7 mouse cellular contexts compared by ENCODE assay signal in the genomic region with DNA sequence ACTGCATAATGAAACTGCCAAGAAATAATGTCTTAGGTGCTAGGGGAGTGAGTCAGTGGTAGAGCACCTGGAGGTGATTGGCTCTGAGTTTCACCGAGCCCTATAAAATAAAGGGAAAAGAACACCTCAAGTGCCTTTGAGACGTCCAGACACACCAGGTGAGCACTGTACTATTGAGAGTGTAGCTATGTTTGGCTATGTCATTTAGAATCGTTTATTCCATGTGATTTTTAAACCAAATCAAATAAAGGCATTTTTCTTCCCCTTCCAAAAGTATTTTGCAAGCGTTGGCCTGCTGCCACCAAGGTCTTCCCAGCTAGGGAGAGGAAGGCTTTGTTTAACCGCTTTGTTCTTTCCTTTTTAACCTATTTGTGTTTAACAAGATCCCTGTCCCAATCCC. TPM values are rescaled to one million over a fixed set of nuclear protein-coding genes. Genes with fewer than 3 reads are reported as not detected.
DNase-seq lines count a peak whose midpoint lies in the region; ATAC-seq and TF ChIP-seq lines count a peak whose summit lies in the region.

No protein-coding gene starts in this region.

- no peaks in the 10 kb centered on the region for H3K9me3 ChIP-seq in heart, embryonic 16.5 days (replicated peaks; ENCODE audit: control insufficient read depth, low read length)
- H3K9me3 ChIP-seq in stomach, embryonic 16.5 days (replicated peaks; ENCODE audit: control insufficient read depth, low read length): no peaks in the 10 kb centered on the region

- no peak overlapping the region for H3K27ac ChIP-seq in heart, embryonic 16.5 days (ENCODE audit: low read length)
- no peak overlapping the region for H3K27ac ChIP-seq in stomach, embryonic 16.5 days (ENCODE audit: low read length)

- H3K4me2 ChIP-seq in heart, embryonic 16.5 days (ENCODE audit: low read depth, low read length): peak overlapping the region; percentile 68
- peak overlapping the region; percentile 55 for H3K4me2 ChIP-seq in stomach, embryonic 16.5 days (ENCODE audit: low read depth, low read length)

- no peaks in the 10 kb centered on the region for H3K27me3 ChIP-seq in heart, embryonic 16.5 days (ENCODE audit: control insufficient read depth, insufficient read depth, low read length)
- H3K27me3 ChIP-seq in stomach, embryonic 16.5 days (ENCODE audit: control insufficient read depth, insufficient read depth, low read length): no peaks in the 10 kb centered on the region

- no peak for ATAC-seq in heart, embryonic 16.5 days (replicated peaks; ENCODE audit: extremely low read depth, insufficient read depth, low FRiP score)
- ATAC-seq in stomach, embryonic 16.5 days (ENCODE audit: insufficient read depth, low FRiP score): peak; percentile 80; the same call in 1 of the 2 replicates

- no peak for TF ChIP-seq CTCF in lung, adult 2 months (IDR thresholded peaks at IDR 0.05; ENCODE audit: insufficient read depth, low read length)

- WGBS in heart, embryonic 16.5 days: 55% methylated on average over 5 of the region's 5 CpGs
- 42% methylated on average over 5 of the region's 5 CpGs for WGBS in lung, adult 2 months
- 36% methylated on average over 5 of the region's 5 CpGs for WGBS in stomach, embryonic 16.5 days

- no peak for TF ChIP-seq POLR2A in lung, adult 2 months (IDR thresholded peaks at IDR 0.05; ENCODE audit: borderline replicate concordance, extremely low read depth, low read depth, low read length)

- H3K9ac ChIP-seq in heart, embryonic 16.5 days (ENCODE audit: low read length): no peak overlapping the region
- H3K9ac ChIP-seq in stomach, embryonic 16.5 days (ENCODE audit: low read length): no peak overlapping the region

- DNase-seq in urinary bladder, postnatal 14 days (ENCODE audit: low spot score): peak; percentile 31
- no peak for DNase-seq in urinary bladder, adult 2 months (ENCODE audit: low spot score)
- DNase-seq in lung, adult 2 months: peak; percentile 30
- DNase-seq in layer of hippocampus, adult 9-10 months (ENCODE audit: low spot score): no peak
- DNase-seq in thymus, postnatal 25 days: no peak

- no peaks in the 10 kb centered on the region for H3K36me3 ChIP-seq in heart, embryonic 16.5 days (ENCODE audit: control insufficient read depth, insufficient read depth)
- no peaks in the 10 kb centered on the region for H3K36me3 ChIP-seq in stomach, embryonic 16.5 days (ENCODE audit: control insufficient read depth, insufficient read depth, low read length)

- H3K4me1 ChIP-seq in heart, embryonic 16.5 days (ENCODE audit: control insufficient read depth, insufficient read depth, low read length): no peaks in the 10 kb centered on the region
- no peaks in the 10 kb centered on the region for H3K4me1 ChIP-seq in lung, adult 2 months (ENCODE audit: control insufficient read depth, insufficient read depth, low read length)
- H3K4me1 ChIP-seq in stomach, embryonic 16.5 days (ENCODE audit: control insufficient read depth, insufficient read depth, low read length): no peaks in the 10 kb centered on the region

- H3K4me3 ChIP-seq in heart, embryonic 16.5 days (ENCODE audit: low read length): peak overlapping the region; percentile 50
- no peak overlapping the region for H3K4me3 ChIP-seq in lung, adult 2 months (replicated peaks; ENCODE audit: extremely low read depth, low read depth, low read length)
- H3K4me3 ChIP-seq in stomach, embryonic 16.5 days (replicated peaks; ENCODE audit: low read length): peak overlapping the region; percentile 45

RNA-seq across cellular contexts. Expression of a gene that starts 2.0 kb away (rescaled TPM):
- polyA plus RNA-seq in urinary bladder, adult 2 months (2012; rRNA removed): 0.58 and 0.84 TPM in 2 replicates
- polyA plus RNA-seq in heart, embryonic 16.5 days (2015; fragmentation: Nextera tagmentation; extraction: Ambion mirVana): 1.3 and 1.4 TPM in 2 replicates
- polyA plus RNA-seq in lung, adult 2 months (2012; rRNA removed): 0.07 and 0.30 TPM in 2 replicates
- polyA plus RNA-seq in stomach, embryonic 16.5 days (2015; fragmentation: Nextera tagmentation; extraction: Ambion mirVana): 14.5 and 17.7 TPM in 2 replicates

Comparison
In these comparisons a context has a peak if more than half of its experiments do, and no peak if none do; other contexts are left out.
1. DNase-seq: peak in urinary bladder, postnatal 14 days (single experiment) and lung, adult 2 months (single experiment); none in urinary bladder, adult 2 months (single experiment), layer of hippocampus, adult 9-10 months (single experiment) and thymus, postnatal 25 days (single experiment).